Mouse (Mus musculus) monocyte, adult 5-6 weeks (primary cell): ENCODE results near the gene Gcnt1. TPM values are rescaled to one million over a fixed set of nuclear protein-coding genes. Genes with fewer than 3 reads are reported as not detected.
A peak's percentile ranks its signal among the peaks of the same experiment; 100 is the strongest.

ENCODE experiments used
- ATAC-seq: fragments of 153-309, 156-312 bp; replicated peaks from 2 replicates; pipeline ENCODE4 v1.8.0; 2017; ENCODE audit warnings: mild to moderate bottlenecking; ENCODE audit not compliant: low TSS enrichment, insufficient number of reproducible peaks, severe bottlenecking, poor library complexity, low FRiP score
- total RNA-seq: library from RNA; stranded (forward); fragments of 200-1000, 200-491, 200-594 nt; gene quantifications from 3 replicates; pipeline ENCODE4 v1.2.3, GENCODE M21; 2017

The Gcnt1 gene
- total RNA-seq, 1 experiment from 2014 or later, result 36.0 TPM

- ATAC-seq, result no peak
Measured at GRCm38 (mm10) chr19:17294136-17294535, 78.5 kb downstream of the Gcnt1 start.

- no peak for ATAC-seq
Measured at GRCm38 (mm10) chr19:17289526-17289925, 83.1 kb downstream of the Gcnt1 start.

DNA sequence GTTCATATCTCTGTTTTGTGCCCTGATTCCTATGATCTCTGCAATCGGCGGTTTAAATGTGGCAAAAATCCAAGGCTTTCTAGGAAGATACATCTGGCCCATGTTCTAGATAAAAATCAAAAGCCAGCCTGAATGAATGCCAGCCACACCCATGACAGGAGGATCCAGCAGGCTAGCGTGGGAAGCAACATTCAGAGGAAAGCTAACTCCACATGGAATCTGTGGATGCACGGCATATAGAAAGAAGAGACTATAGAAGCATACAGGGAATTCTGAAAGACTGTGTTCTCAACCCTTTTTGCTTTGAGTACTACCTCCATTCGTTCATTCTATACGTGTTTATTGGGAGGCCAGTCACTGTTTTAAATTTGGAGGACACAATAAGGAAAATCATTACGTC lies 86.6 kb downstream of the Gcnt1 start:
- ATAC-seq, result no peak

DNA sequence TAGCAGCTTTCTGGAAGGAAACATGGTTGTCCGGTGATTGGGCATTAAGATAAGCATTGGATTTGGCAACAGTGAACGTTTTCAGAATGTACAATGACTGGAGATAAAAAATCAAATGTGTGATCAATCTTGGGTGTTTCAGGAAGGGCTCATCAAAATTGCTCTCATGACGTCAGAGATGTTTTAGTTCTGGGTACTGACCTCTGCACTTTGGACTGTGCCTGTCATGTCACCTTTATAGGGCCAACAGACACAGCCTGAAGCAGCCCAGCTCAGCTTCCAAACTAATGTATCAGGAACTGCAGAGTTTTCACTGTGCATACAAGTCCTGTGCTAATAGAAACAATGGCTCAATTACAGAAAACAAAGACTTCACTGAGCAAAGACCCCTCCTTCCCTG lies 89.3 kb downstream of the Gcnt1 start:
- ATAC-seq, result no peak

- peak; percentile 80 for ATAC-seq
Measured at GRCm38 (mm10) chr19:17278381-17279051, 94.1 kb downstream of the Gcnt1 start.

Other genes starting within 250 kb of the Gcnt1 start
- gene Rfk, start 21.2 kb upstream of the Gcnt1 start, total RNA-seq, result 34.0 to 41.6 TPM (median 38.1 TPM) in 3 replicates